Mouse (Mus musculus) MEL (cell line): ENCODE measurements at regions not wholly inside any gene's neighbourhood (a gene's known extent, or its start where the extent isn't known, plus 50 kb on each side); places are given as distances from the start of the nearest gene placed in this dataset.

Experiments
- DNase-seq: peaks from one replicate; pipeline ENCODE4 v3.0.0; 2011; ENCODE audit warnings: low read depth, low spot score
- H3K27ac ChIP-seq: 2 replicates; pipeline ENCODE4 v1.5.1; 2012; ENCODE audit warnings: low read depth, mild to moderate bottlenecking, control low read depth, low read length, moderate library complexity; ENCODE audit not compliant: control insufficient read depth
- H3K27me3 ChIP-seq, 2 experiments: fragments of 150-350 bp in 1 of 2; sonication (generic) in 1 of 2; 2 replicates each; pipeline ENCODE4 v1.6.1; 2012; ENCODE audit warnings: low read length in 2 of 2, mild to moderate bottlenecking in 2 of 2, improper control_type of control experiment in 1 of 2, moderate library complexity in 1 of 2; ENCODE audit not compliant: insufficient read depth in 2 of 2, control insufficient read depth in 1 of 2
- H3K36me3 ChIP-seq, 2 experiments: 2 replicates each; pipeline ENCODE4 v1.6.1; 2012 to 2014; ENCODE audit warnings: low read length in 2 of 2, improper control_type of control experiment in 1 of 2, inconsistent platforms in 1 of 2, mild to moderate bottlenecking in 1 of 2; ENCODE audit not compliant: insufficient read depth in 2 of 2, control insufficient read depth in 1 of 2
- H3K4me1 ChIP-seq, 2 experiments: fragments of 150-350 bp in 1 of 2; sonication (generic) in 1 of 2; 2 replicates each; pipeline ENCODE4 v1.6.1; 2012; ENCODE audit warnings: low read length in 2 of 2, improper control_type of control experiment in 1 of 2, mild to moderate bottlenecking in 1 of 2; ENCODE audit not compliant: insufficient read depth in 2 of 2, control insufficient read depth in 1 of 2
- H3K4me3 ChIP-seq, 2 experiments: fragments of 150-350 bp in 1 of 2; sonication (generic) in 1 of 2; 2 replicates each; pipeline ENCODE4 v1.5.1; 2012; ENCODE audit warnings: low read depth in 2 of 2, low read length in 2 of 2, mild to moderate bottlenecking in 2 of 2, moderate library complexity in 2 of 2, control low read depth in 1 of 2, improper control_type of control experiment in 1 of 2; ENCODE audit not compliant: control insufficient read depth in 1 of 2, insufficient read depth in 1 of 2
- H3K79me2 ChIP-seq: 2 replicates; pipeline ENCODE4 v1.6.1; 2012; ENCODE audit warnings: mild to moderate bottlenecking, low read length, moderate library complexity; ENCODE audit not compliant: control insufficient read depth, poor library complexity, insufficient read depth
- H3K9ac ChIP-seq: 2 replicates; pipeline ENCODE4 v1.6.1; 2012; ENCODE audit warnings: low read depth, mild to moderate bottlenecking, control low read depth, low read length, moderate library complexity; ENCODE audit not compliant: control insufficient read depth, poor library complexity, severe bottlenecking
- H3K9me3 ChIP-seq: fragments of 150-350 bp; sonication (generic); replicated peaks from 2 replicates; pipeline ENCODE4 v1.6.1; 2012; ENCODE audit warnings: mild to moderate bottlenecking, low read length, improper control_type of control experiment, moderate library complexity; ENCODE audit not compliant: insufficient read depth
- BHLHE40 ChIP-seq: IDR thresholded peaks from 2 replicates; pipeline ENCODE4 v1.6.1; 2012; ENCODE audit warnings: low read depth, mild to moderate bottlenecking, inconsistent platforms, low read length, improper control_type of control experiment, borderline replicate concordance
- CHD1 ChIP-seq: IDR thresholded peaks from 2 replicates; pipeline ENCODE4 v1.6.1; 2012; ENCODE audit warnings: low read depth, mild to moderate bottlenecking, inconsistent platforms, low read length, improper control_type of control experiment
- CTCF ChIP-seq, 3 experiments: IDR thresholded peaks in 2 of 3; conservative IDR thresholded peaks in 1 of 3; 2 replicates each; pipeline ENCODE4 v1.5.1; 2011 to 2012; ENCODE audit warnings: low read length in 3 of 3, low read depth in 2 of 3, mild to moderate bottlenecking in 2 of 3, improper control_type of control experiment in 1 of 3, inconsistent platforms in 1 of 3, mixed read lengths in 1 of 3, moderate library complexity in 1 of 3; ENCODE audit not compliant: control insufficient read depth in 1 of 3, insufficient read depth in 1 of 3, poor library complexity in 1 of 3, severe bottlenecking in 1 of 3
- E2F4 ChIP-seq: IDR thresholded peaks from 2 replicates; pipeline ENCODE4 v1.6.1; 2011; ENCODE audit warnings: low read depth, low read length, improper control_type of control experiment, borderline replicate concordance
- EP300 ChIP-seq, 2 experiments: IDR thresholded peaks; 2 replicates each; pipeline ENCODE4 v1.6.1; 2011; ENCODE audit warnings: improper control_type of control experiment in 2 of 2, low read length in 2 of 2, low read depth in 1 of 2, mild to moderate bottlenecking in 1 of 2
- GABPA ChIP-seq: IDR thresholded peaks from 2 replicates; pipeline ENCODE4 v1.6.1; 2012; ENCODE audit warnings: low read depth, mild to moderate bottlenecking, inconsistent platforms, low read length, improper control_type of control experiment, moderate library complexity
- GATA1 ChIP-seq: IDR thresholded peaks from 2 replicates; pipeline ENCODE4 v1.6.1; 2011; ENCODE audit warnings: low read depth, low read length, improper control_type of control experiment
- HCFC1 ChIP-seq: IDR thresholded peaks from 2 replicates; pipeline ENCODE4 v1.6.1; 2012; ENCODE audit warnings: low read depth, mild to moderate bottlenecking, inconsistent platforms, low read length, improper control_type of control experiment, moderate library complexity
- JUND ChIP-seq: IDR thresholded peaks from 2 replicates; pipeline ENCODE4 v1.6.1; 2011; ENCODE audit warnings: low read depth, mild to moderate bottlenecking, improper control_type of control experiment, low read length
- MAX ChIP-seq: IDR thresholded peaks from 2 replicates; pipeline ENCODE4 v1.6.1; 2011; ENCODE audit warnings: low read length, improper control_type of control experiment
- MAZ ChIP-seq: IDR thresholded peaks from 2 replicates; pipeline ENCODE4 v1.6.1; 2012; ENCODE audit warnings: low read depth, mild to moderate bottlenecking, inconsistent platforms, low read length, improper control_type of control experiment
- MEF2A ChIP-seq: IDR thresholded peaks from 2 replicates; pipeline ENCODE4 v1.6.1; 2014; ENCODE audit warnings: low read depth, mild to moderate bottlenecking, inconsistent platforms, low read length, improper control_type of control experiment; ENCODE audit not compliant: poor library complexity, insufficient replicate concordance, severe bottlenecking; ENCODE audit errors: extremely low read depth
- MXI1 ChIP-seq: IDR thresholded peaks from 2 replicates; pipeline ENCODE4 v1.6.1; 2011; ENCODE audit warnings: mild to moderate bottlenecking, low read depth, low read length, improper control_type of control experiment
- MYB ChIP-seq: IDR thresholded peaks from 2 replicates; pipeline ENCODE4 v1.6.1; 2011; ENCODE audit warnings: mild to moderate bottlenecking, low read depth, low read length, improper control_type of control experiment
- NELFE ChIP-seq: IDR thresholded peaks from 2 replicates; pipeline ENCODE4 v1.6.1; 2011; ENCODE audit warnings: low read depth, low read length, improper control_type of control experiment
- NRF1 ChIP-seq: IDR thresholded peaks from 2 replicates; pipeline ENCODE4 v1.6.1; 2014; ENCODE audit warnings: low read depth, mild to moderate bottlenecking, inconsistent platforms, low read length, improper control_type of control experiment, moderate library complexity; ENCODE audit not compliant: poor library complexity, insufficient read depth, severe bottlenecking
- POLR2AphosphoS2 ChIP-seq: IDR thresholded peaks from 2 replicates; pipeline ENCODE4 v1.6.1; 2011; ENCODE audit warnings: low read length, improper control_type of control experiment
- POLR2AphosphoS5 ChIP-seq: IDR thresholded peaks from 2 replicates; pipeline ENCODE4 v1.6.1; 2012; ENCODE audit warnings: low read depth, borderline replicate concordance, mild to moderate bottlenecking, inconsistent platforms, low read length, moderate library complexity, mixed read lengths
- RAD21 ChIP-seq: IDR thresholded peaks from 2 replicates; pipeline ENCODE4 v1.6.1; 2011; ENCODE audit warnings: mild to moderate bottlenecking, low read depth, low read length, improper control_type of control experiment
- RCOR1 ChIP-seq: IDR thresholded peaks from 2 replicates; pipeline ENCODE4 v1.6.1; 2012; ENCODE audit warnings: low read depth, mild to moderate bottlenecking, inconsistent platforms, low read length, improper control_type of control experiment
- SIN3A ChIP-seq: IDR thresholded peaks from 2 replicates; pipeline ENCODE4 v1.6.1; 2012; ENCODE audit warnings: low read length, improper control_type of control experiment, inconsistent platforms
- TBP ChIP-seq: IDR thresholded peaks from 2 replicates; pipeline ENCODE4 v1.8.0; 2011; ENCODE audit warnings: low read depth, low read length, improper control_type of control experiment
- TCF12 ChIP-seq: IDR thresholded peaks from 2 replicates; pipeline ENCODE4 v1.6.1; 2014; ENCODE audit warnings: low read depth, mild to moderate bottlenecking, inconsistent platforms, low read length, improper control_type of control experiment, moderate library complexity
- UBTF ChIP-seq: IDR thresholded peaks from 2 replicates; pipeline ENCODE4 v1.6.1; 2012; ENCODE audit warnings: low read depth, mild to moderate bottlenecking, inconsistent platforms, low read length, improper control_type of control experiment, moderate library complexity, borderline replicate concordance; ENCODE audit not compliant: insufficient read depth
- USF2 ChIP-seq, 2 experiments: IDR thresholded peaks; 2 replicates each; pipeline ENCODE4 v1.6.1; 2011 to 2012; ENCODE audit warnings: improper control_type of control experiment in 2 of 2, low read length in 2 of 2, borderline replicate concordance in 1 of 2, inconsistent platforms in 1 of 2, low read depth in 1 of 2, mild to moderate bottlenecking in 1 of 2; ENCODE audit not compliant: insufficient read depth in 1 of 2
- ZKSCAN1 ChIP-seq: IDR thresholded peaks from 2 replicates; pipeline ENCODE4 v1.6.1; 2012; ENCODE audit warnings: low read depth, mild to moderate bottlenecking, inconsistent platforms, low read length, improper control_type of control experiment, moderate library complexity
- ZMIZ1 ChIP-seq: IDR thresholded peaks from 2 replicates; pipeline ENCODE4 v1.6.1; 2012; ENCODE audit warnings: low read depth, mild to moderate bottlenecking, inconsistent platforms, low read length, improper control_type of control experiment, moderate library complexity
- ZNF384 ChIP-seq: IDR thresholded peaks from 2 replicates; pipeline ENCODE4 v1.6.1; 2012; ENCODE audit warnings: low read depth, mild to moderate bottlenecking, inconsistent platforms, low read length, improper control_type of control experiment

DNA sequence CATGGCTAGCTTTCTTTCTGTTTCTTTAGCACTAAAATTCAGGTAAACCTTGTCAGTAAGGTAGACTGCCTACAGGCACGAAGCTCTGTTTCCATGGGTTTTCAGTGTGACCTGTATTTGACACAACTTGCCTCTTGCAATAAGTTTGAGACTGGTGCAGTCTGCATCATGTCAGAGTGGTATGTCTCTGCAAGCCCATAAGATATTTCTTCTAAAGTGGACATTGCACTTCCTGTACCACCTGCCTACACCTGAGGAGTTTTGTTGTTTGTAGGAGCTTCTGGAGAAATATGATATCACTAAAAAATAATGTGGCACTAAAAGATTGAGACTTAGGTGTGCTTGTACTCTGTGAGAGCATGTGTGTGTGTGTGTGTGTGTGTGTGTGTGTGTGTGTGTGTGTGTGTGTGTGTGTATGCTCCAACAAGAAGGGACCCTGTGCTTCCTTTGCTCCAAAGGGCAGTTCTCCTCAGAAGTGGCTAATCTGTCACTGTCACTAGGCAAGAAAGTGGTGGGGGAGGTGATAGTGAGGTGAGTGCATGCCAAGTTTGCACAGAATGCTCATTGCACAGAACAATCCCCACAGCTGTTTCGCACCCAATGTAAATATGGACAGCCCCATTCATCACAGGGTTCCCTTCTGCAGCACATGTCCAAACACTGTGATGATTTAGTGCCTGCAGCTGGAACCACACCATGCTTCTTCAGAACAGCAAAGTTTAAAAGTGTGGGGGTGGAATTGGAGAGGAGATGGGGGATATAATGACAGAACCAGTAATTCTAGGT, 360.5 kb downstream of the Tlr4 start:
- no peaks in the 10 kb centered on the region for H3K79me2 ChIP-seq
- H3K9me3 ChIP-seq, result no peaks in the 10 kb centered on the region
- no peaks in the 10 kb centered on the region for H3K27me3 ChIP-seq
- no peak overlapping the region for H3K9ac ChIP-seq
- no peak overlapping the region for H3K4me3 ChIP-seq
- no peak for TF ChIP-seq MEF2A
- no peak for TF ChIP-seq NRF1
- no peak for TF ChIP-seq E2F4
- no peak for TF ChIP-seq MAX
- TF ChIP-seq UBTF, result no peak
- no peak for TF ChIP-seq CTCF (IDR thresholded peaks at IDR 0.05 in 2 of 3, conservative IDR thresholded peaks at IDR 0.05 in 1 of 3; ENCODE audit: control insufficient read depth in 1 of 3, insufficient read depth in 1 of 3, low read depth in 2 of 3, low read length in 3 of 3, poor library complexity in 1 of 3, severe bottlenecking in 1 of 3)
- TF ChIP-seq TCF12, result no peak
- no peak for TF ChIP-seq MAZ
- no peak for TF ChIP-seq TBP
- TF ChIP-seq MXI1, result no peak
- no peak for TF ChIP-seq EP300 (IDR thresholded peaks at IDR 0.05; ENCODE audit: low read depth in 1 of 2, low read length in 2 of 2)
- no peak for TF ChIP-seq MYB
- no peak for TF ChIP-seq ZNF384
- TF ChIP-seq POLR2AphosphoS2, result no peak
- no peak for TF ChIP-seq HCFC1
- TF ChIP-seq SIN3A, result no peak
- TF ChIP-seq GABPA, result no peak
- no peak for TF ChIP-seq JUND
- no peaks in the 10 kb centered on the region for H3K4me1 ChIP-seq
- no peaks in the 10 kb centered on the region for H3K36me3 ChIP-seq
- no peak overlapping the region for H3K27ac ChIP-seq
- DNase-seq, result no peak

DNA sequence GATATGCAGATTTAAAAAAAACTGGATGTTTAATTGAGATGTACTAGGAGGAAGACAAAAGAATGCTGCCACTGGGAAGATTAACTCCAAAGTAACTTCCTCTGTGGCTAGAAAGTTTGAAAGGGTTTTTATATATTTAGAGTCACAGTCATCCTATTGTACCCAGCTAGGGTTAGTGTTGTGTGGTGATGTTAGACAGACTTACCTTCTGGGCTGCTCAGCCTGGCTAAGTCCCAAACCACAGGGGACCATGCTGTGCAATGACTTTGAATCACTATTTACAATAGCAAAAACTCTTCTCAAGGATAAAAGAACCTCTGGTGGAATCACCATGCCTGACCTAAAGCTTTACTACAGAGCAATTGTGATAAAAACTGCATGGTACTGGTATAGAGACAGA, 363.2 kb downstream of the Tlr4 start:
- Histone ChIP-seq H3K4me3 (no peak overlapping the region), H3K9me3 (no peaks in the 10 kb centered on the region), H3K9ac (no peak overlapping the region), H3K79me2 (no peaks in the 10 kb centered on the region), H3K36me3 (no peaks in the 10 kb centered on the region), H3K27me3 (no peaks in the 10 kb centered on the region), H3K27ac (no peak overlapping the region), H3K4me1 (no peaks in the 10 kb centered on the region)
- no peak for DNase-seq
- TF ChIP-seq USF2 (IDR thresholded peaks at IDR 0.05; ENCODE audit: borderline replicate concordance in 1 of 2, insufficient read depth in 1 of 2, low read depth in 1 of 2, low read length in 2 of 2) (no peak), UBTF (no peak), MAZ (no peak), MXI1 (no peak), ZMIZ1 (no peak), BHLHE40 (no peak), NELFE (no peak), CTCF (IDR thresholded peaks at IDR 0.05 in 2 of 3, conservative IDR thresholded peaks at IDR 0.05 in 1 of 3; ENCODE audit: control insufficient read depth in 1 of 3, insufficient read depth in 1 of 3, low read depth in 2 of 3, low read length in 3 of 3, poor library complexity in 1 of 3, severe bottlenecking in 1 of 3) (no peak), POLR2AphosphoS5 (no peak), E2F4 (no peak), POLR2AphosphoS2 (no peak), CHD1 (no peak), GATA1 (no peak), MAX (no peak), RAD21 (no peak), RCOR1 (no peak), ZKSCAN1 (no peak)
